Mouse (Mus musculus): Measurements from ENCODE around the gene Rrp1b. TPM values are rescaled to one million over a fixed set of nuclear protein-coding genes. Genes with fewer than 3 reads are reported as not detected.
"Not testable (repeated sequence)": the region's sequence is repeated elsewhere in the genome, so short reads cannot be mapped to it uniquely, and the experiment has no call there.

Rrp1b gene
- polyA plus RNA-seq, 1 experiment from 2014 or later: 51.7 TPM

DNA sequence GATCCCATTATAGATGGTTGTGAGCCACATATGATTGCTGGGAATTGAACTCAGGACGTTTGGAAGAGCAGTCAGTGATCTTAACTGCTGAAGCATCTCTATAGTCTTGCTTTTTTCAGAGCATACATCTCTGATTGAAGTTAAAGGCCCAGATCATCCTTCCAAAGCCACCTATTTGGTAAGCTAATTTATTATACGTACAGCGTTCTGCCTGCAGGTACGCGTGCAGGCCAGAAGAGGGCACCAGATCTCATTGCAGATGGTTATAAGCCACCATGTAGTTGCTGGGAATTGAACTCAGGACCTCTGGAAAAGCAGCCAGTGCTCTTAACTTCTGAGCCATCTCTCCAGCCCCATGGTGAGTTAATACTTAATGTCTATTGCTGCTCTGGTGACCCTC lies 57.0 kb downstream of the Rrp1b start:
- WGBS (ENCODE audit: insufficient replicate concordance): 75% methylated on average over 5 of the region's 5 CpGs
- no peak for ATAC-seq
- peak overlapping the region; percentile 73; the same call in 1 of the 2 replicates for H3K9ac ChIP-seq

DNA sequence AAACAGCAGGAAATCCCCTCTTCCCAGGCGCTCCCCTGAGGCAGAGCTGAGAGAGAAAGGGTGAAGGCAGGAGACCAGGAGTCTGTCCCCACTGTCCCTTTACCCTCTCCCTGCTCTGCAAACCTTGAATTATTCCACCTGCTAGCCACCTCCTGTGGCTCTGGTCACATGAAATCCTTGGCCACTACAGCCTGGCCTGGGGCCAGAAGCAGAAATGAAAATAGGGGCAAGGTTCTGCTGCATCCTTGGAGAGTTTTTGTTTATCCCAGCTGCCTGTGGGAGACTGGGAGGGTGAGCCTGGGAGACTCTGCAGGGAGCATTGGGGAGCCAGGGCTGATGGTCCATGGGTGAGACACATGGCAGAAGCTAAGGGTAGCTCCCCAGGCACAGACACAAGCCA lies 61.8 kb downstream of the Rrp1b start:
- 63% methylated on average over 1 of the region's 1 CpGs for WGBS (ENCODE audit: insufficient replicate concordance)
- H3K9ac ChIP-seq: no peak overlapping the region
- peaks cover 57% of the 10 kb centered on the region for H3K4me1 ChIP-seq

More for the DNA sequence above, 57.0 kb downstream of the Rrp1b start:
- no peaks in the 10 kb centered on the region for H3K36me3 ChIP-seq
- peaks cover 53% of the 10 kb centered on the region for H3K4me1 ChIP-seq
- H3K27ac ChIP-seq: peak overlapping the region; percentile 98
- no peaks in the 10 kb centered on the region for H3K9me3 ChIP-seq (replicated peaks)
- peak overlapping the region; percentile 73; the same call in 1 of the 2 replicates for H3K4me2 ChIP-seq
- H3K4me3 ChIP-seq: no peak overlapping the region
- H3K27me3 ChIP-seq (replicated peaks): 0 out of 2 replicates have a peak, but pooled peaks cover 4% of the 10 kb centered on the region

DNA sequence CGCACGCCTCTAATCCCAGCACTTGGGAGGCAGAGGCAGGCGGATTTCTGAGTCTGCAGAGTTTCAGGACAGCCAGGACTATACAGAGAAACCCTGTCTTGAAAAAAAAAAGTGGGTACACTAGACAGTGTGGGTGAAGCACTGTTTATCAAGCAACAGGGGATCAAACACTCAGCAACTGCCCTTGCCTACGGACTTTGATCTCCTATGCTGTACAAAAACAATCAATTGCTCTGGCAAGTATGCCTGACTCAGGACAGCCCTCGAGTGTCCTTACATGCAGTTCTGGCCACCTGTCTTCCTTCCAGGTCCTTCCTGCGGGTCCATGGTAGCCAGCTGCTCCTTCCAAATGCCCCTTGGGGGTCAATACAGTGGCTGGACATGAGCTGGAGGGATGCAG lies 63.0 kb downstream of the Rrp1b start:
- H3K27ac ChIP-seq; H3K36me3 ChIP-seq; H3K9me3 ChIP-seq (replicated peaks); H3K4me3 ChIP-seq; ATAC-seq; H3K27me3 ChIP-seq (replicated peaks); H3K9ac ChIP-seq; H3K4me2 ChIP-seq: not testable (repeated sequence)
- 73% methylated on average over 6 of the region's 6 CpGs for WGBS (ENCODE audit: insufficient replicate concordance)
- H3K4me1 ChIP-seq: peaks cover 45% of the 10 kb centered on the region

More for the DNA sequence above, 61.8 kb downstream of the Rrp1b start:
- Histone ChIP-seq H3K36me3 (no peaks in the 10 kb centered on the region), H3K4me3 (no peak overlapping the region), H3K9me3 (replicated peaks) (no peaks in the 10 kb centered on the region), H3K27me3 (replicated peaks) (0 out of 2 replicates have a peak, but pooled peaks cover 5% of the 10 kb centered on the region), H3K4me2 (no peak overlapping the region), H3K27ac (peak overlapping the region; percentile 51)
- no peak for ATAC-seq

DNA sequence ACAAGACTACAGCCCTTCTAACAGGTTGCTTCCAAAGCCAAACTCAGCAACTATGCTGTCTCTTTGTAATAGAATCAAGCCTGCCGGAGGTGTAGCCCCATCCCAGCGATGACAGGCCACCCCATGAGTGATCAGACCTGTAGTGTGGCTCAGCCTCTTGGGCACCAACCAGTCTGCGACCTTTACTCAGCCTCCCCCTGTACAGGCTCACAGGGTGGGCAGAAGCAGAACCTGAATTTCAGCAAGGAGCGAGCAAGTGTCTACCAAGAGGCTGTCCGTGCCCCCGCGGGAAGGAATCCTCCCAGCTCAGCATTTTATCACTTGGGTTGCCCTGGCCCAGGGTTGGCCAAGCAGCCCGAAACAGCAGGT lies 63.7 kb downstream of the Rrp1b start:
- Histone ChIP-seq H3K9ac (peak overlapping the region; percentile 84), H3K27ac (peak overlapping the region; percentile 80), H3K4me3 (peak overlapping the region; percentile 64), H3K27me3 (replicated peaks) (peaks cover 8% of the 10 kb centered on the region; the same call in 1 of the 2 replicates), H3K9me3 (replicated peaks) (no peaks in the 10 kb centered on the region), H3K4me2 (peak overlapping the region; percentile 99), H3K4me1 (peaks cover 44% of the 10 kb centered on the region), H3K36me3 (no peaks in the 10 kb centered on the region)
- WGBS (ENCODE audit: insufficient replicate concordance): 31% methylated on average over 8 of the region's 8 CpGs
- peak; percentile 23; the same call in 1 of the 2 replicates for ATAC-seq

DNA sequence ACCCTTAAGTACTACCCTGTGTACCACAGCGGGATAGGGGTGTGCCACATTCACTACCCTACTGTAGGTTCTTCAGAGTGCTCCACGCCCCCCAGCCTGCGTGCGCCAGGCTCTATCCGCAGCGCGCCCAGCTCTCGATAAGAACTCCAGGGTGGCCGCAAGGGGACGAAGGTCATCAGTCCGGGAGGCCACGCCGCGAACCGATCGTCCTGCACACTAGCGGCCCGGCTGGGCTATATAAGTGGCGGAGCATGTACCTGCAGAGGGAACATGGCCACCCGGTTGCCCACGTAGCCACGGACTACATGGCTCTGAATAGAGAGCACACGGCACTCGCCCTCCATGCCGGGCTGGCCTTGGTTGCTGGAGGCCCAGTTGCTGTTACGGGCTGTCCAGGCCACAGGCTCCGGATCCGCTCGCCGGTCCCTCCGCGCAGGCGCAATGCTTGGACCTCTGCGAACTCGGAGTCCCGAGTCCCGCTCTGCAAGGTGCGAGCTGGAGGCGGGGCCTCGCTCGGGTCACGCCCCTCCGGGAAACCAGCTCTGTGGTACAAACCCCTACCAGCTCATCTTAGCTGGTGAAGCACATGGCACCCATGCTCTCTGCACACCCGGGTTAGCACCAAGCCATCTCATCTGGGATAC lies 64.2 kb downstream of the Rrp1b start:
- Histone ChIP-seq H3K27me3 (replicated peaks) (peaks cover 13% of the 10 kb centered on the region; the same call in 1 of the 2 replicates), H3K4me1 (peaks cover 49% of the 10 kb centered on the region), H3K4me2 (peak overlapping the region; percentile 99), H3K9ac (peak overlapping the region; percentile 84), H3K27ac (peak overlapping the region; percentile 80), H3K4me3 (peak overlapping the region; percentile 64), H3K36me3 (no peaks in the 10 kb centered on the region), H3K9me3 (replicated peaks) (no peaks in the 10 kb centered on the region)
- ATAC-seq: peak; percentile 89
- 2% methylated on average over 44 of the region's 44 CpGs for WGBS (ENCODE audit: insufficient replicate concordance)

DNA sequence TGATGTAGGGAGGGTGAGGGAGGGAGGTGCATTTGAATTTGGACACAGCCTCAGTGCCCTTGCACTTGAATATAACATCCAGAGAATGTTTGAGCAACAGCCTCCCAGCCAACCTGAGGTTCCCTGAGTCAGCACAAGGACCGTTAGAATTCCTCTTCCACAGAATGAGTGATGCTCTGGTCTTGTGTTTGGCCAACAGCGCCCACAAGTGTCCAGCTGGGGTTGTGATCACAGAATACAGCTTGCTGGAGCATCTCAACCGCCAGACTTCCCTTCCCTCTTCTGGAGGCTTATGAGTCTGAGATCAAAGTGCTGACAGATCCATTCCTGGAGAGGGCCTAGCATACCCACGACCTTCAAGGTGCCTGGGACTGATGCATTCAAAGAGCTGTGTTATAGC lies 67.2 kb downstream of the Rrp1b start:
- no peak for ATAC-seq
- Histone ChIP-seq H3K27me3 (replicated peaks) (peaks cover 11% of the 10 kb centered on the region; the same call in 1 of the 2 replicates), H3K9ac (no peak overlapping the region), H3K4me1 (peaks cover 71% of the 10 kb centered on the region), H3K4me2 (no peak overlapping the region), H3K36me3 (no peaks in the 10 kb centered on the region), H3K9me3 (replicated peaks) (no peaks in the 10 kb centered on the region), H3K4me3 (no peak overlapping the region), H3K27ac (no peak overlapping the region)
- WGBS (ENCODE audit: insufficient replicate concordance): 16% methylated on average over 4 of the region's 4 CpGs

DNA sequence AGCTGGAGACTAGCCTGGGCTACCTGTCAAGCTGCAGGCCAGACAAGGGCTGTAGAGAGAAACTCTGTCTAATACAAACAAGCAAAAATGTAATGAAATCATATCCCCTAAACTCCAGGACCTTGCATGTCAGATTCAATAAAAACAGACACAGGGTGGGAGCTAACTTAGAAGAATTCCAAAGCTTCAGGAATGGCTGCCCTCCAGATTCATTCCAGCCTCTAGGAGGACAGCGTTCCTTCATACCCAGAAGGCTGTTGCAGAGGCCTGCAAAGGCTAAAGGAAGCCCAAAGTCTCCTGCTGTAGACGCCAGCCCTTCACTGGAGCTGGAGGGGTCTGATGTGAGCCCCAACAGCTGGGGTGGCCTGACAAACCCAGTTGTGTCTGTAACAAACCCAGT lies 70.5 kb downstream of the Rrp1b start:
- WGBS (ENCODE audit: insufficient replicate concordance): 73% methylated on average over 2 of the region's 2 CpGs
- Histone ChIP-seq H3K9me3 (replicated peaks) (no peaks in the 10 kb centered on the region), H3K4me1 (peaks cover 76% of the 10 kb centered on the region), H3K27me3 (replicated peaks) (peaks cover 11% of the 10 kb centered on the region; the same call in 1 of the 2 replicates), H3K27ac (peak overlapping the region; percentile 95; the same call in 1 of the 2 replicates), H3K9ac (no peak overlapping the region), H3K4me2 (no peak overlapping the region), H3K4me3 (no peak overlapping the region), H3K36me3 (no peaks in the 10 kb centered on the region)
- no peak for ATAC-seq

DNA sequence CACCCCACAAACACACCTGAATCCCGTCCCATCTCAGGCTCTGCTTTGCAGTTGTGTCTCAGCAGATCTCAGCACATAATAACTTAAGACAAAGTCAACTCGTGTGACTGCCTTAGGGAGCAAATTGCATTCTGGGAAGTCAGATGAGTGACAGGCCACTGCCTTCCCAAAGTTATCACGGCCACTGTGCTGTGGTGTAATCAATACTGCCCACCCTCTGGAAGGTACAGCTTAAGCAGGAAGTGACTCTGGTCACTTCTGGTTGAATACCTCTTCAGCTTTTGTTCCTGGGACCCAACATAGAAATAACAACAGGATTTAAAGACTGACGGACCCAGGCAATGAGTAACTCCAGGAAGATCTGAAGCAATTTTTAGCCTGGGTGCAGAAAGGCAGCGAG lies 72.0 kb downstream of the Rrp1b start:
- peak overlapping the region; percentile 61 for H3K9ac ChIP-seq
- peak overlapping the region; percentile 95 for H3K27ac ChIP-seq
- peak; percentile 50 for ATAC-seq
- no peaks in the 10 kb centered on the region for H3K9me3 ChIP-seq (replicated peaks)
- H3K4me1 ChIP-seq: peaks cover 83% of the 10 kb centered on the region
- no peak overlapping the region for H3K4me3 ChIP-seq
- H3K4me2 ChIP-seq: peak overlapping the region; percentile 56
- H3K36me3 ChIP-seq: no peaks in the 10 kb centered on the region
- H3K27me3 ChIP-seq (replicated peaks): peaks cover 11% of the 10 kb centered on the region; the same call in 1 of the 2 replicates
- WGBS (ENCODE audit: insufficient replicate concordance): 26% methylated on average over 5 of the region's 5 CpGs

DNA sequence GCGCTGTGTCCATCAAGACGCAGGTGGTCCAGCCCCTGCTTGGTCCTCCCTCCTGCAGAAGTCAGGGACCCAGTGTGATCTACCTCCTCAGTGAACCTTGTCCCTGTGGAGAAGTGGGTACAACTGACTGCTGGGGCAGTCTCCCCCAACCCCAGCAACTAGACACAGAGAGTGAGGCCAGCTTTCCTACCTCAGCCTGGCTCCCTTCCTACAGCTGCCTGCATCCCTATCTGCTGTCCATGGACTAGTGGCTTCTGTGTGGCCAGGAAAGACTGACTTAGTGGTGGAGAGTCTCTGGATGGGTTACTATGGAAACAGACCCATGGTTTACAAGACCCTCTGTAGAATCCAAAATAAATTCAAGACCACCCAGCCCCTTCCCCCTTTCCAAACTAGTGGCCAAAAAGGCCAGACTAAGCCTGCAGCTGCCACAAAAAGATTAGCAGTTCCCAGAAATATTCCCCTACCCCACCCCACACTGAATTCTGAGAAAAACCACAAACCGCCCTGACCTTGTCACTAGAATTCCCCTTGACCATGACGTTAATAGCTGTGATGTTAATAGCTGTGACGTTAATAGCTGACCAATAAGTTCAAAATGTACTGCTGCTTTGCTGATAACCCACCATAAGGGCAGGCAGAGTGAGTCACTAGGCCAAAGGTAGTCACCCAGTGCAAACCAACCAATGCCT lies 72.6 kb downstream of the Rrp1b start:
- not testable (repeated sequence) for H3K4me3 ChIP-seq; H3K36me3 ChIP-seq; H3K9me3 ChIP-seq (replicated peaks)
- 32% methylated on average over 5 of the region's 5 CpGs for WGBS (ENCODE audit: insufficient replicate concordance)
- peaks cover 89% of the 10 kb centered on the region for H3K4me1 ChIP-seq
- H3K9ac ChIP-seq: peak overlapping the region; percentile 61
- peak overlapping the region; percentile 56 for H3K4me2 ChIP-seq
- peak; percentile 72 for ATAC-seq
- H3K27ac ChIP-seq: peak overlapping the region; percentile 95
- H3K27me3 ChIP-seq (replicated peaks): peaks cover 11% of the 10 kb centered on the region; the same call in 1 of the 2 replicates

DNA sequence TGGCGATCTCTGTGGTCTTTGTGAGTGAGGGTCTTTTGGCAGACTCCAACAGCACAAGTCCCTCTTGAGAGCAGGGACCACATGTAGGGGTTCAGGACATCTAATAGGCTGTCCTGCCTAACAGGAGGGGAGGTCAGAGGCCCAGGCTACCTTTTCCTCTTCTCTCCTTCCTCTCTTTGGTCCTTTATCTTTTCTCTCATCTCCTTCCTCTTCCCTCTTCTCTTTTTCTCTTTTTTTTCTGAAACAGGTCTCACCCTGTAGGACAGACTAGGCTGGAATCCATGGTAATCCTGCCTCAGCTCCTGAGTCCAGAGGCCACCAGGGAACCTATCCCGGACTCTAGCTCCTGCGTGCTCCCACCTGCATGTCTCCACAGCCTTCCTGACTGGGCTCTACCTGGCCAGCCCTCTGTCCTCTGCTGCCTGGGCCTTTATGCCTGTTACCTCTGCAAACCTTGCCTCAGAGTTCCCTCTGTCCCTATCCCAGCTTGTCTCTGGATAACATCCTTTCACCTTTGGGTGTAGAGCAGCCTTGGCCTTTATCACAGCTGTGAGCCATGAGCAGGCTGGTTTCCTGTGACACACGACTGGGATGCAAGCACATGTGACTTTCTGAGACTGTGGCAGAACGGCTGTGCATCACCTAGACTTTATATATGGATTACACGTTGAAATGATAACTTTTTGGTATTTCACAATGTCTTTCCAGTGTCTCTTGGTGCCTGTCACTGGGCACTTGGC lies 73.5 kb downstream of the Rrp1b start:
- ATAC-seq: no peak
- Histone ChIP-seq H3K27ac (peak overlapping the region; percentile 95), H3K9ac (peak overlapping the region; percentile 61), H3K27me3 (replicated peaks) (peaks cover 10% of the 10 kb centered on the region; the same call in 1 of the 2 replicates), H3K4me3 (no peak overlapping the region), H3K36me3 (no peaks in the 10 kb centered on the region), H3K4me1 (peaks cover 98% of the 10 kb centered on the region), H3K4me2 (peak overlapping the region; percentile 56), H3K9me3 (replicated peaks) (no peaks in the 10 kb centered on the region)
- 48% methylated on average over 6 of the region's 6 CpGs for WGBS (ENCODE audit: insufficient replicate concordance)

DNA sequence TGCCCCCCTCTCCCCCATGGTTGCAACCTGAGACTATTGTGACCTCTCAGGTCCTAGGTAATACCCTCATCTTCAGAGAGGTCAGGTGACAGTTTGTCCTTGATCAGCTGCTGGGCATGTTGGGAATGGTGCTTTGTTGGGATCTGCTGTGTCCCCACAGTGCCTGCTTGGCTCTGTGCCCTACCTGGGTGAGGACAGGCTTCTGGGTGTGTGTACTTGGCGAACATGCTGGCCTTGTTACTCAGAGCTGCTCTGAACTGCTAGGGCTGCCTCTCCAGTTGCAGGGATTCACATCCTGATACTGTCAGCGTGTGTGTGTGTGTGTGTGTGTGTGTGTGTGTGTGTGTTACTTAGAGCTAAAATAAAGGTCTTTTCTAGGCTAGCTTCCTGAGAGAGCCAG lies 74.5 kb downstream of the Rrp1b start:
- ATAC-seq: no peak
- no peak overlapping the region for H3K4me2 ChIP-seq
- H3K36me3 ChIP-seq: no peaks in the 10 kb centered on the region
- peaks cover 98% of the 10 kb centered on the region for H3K4me1 ChIP-seq
- WGBS (ENCODE audit: insufficient replicate concordance): 59% methylated on average over 2 of the region's 2 CpGs
- peak overlapping the region; percentile 61 for H3K9ac ChIP-seq
- no peaks in the 10 kb centered on the region for H3K27me3 ChIP-seq (replicated peaks)
- H3K4me3 ChIP-seq: no peak overlapping the region
- H3K9me3 ChIP-seq (replicated peaks): no peaks in the 10 kb centered on the region
- H3K27ac ChIP-seq: peak overlapping the region; percentile 95
